Mouse (Mus musculus) myocyte (in vitro differentiated cells): Measurements from ENCODE around the gene Ahcyl2.

Experiments used
- CEBPB ChIP-seq: IDR thresholded peaks from 2 replicates; pipeline ENCODE4 v1.6.1; 2011; ENCODE audit warnings: mild to moderate bottlenecking, moderate library complexity; ENCODE audit not compliant: poor library complexity, insufficient read depth, severe bottlenecking
- MAX ChIP-seq: IDR thresholded peaks from one replicate; pipeline ENCODE4 v1.6.1; 2011; ENCODE audit warnings: low read depth, mild to moderate bottlenecking, control low read depth

GRCm38 (mm10) chr6:29882870-29883269, 115.1 kb downstream of the Ahcyl2 start:
- TF ChIP-seq MAX (no peak), CEBPB (no peak)
